Mouse (Mus musculus): ENCODE measurements around the gene Coq8a.
A peak's percentile ranks its signal among the peaks of the same experiment; 100 is the strongest.

Gene Coq8a

GRCm38 (mm10) chr1:180198959-180199714 is at the start of gene Coq8a:
TSS of gene Coq8a (minus strand) at chr1:180199602.
- DNase-seq (ENCODE audit: low spot score) = no peak

DNA sequence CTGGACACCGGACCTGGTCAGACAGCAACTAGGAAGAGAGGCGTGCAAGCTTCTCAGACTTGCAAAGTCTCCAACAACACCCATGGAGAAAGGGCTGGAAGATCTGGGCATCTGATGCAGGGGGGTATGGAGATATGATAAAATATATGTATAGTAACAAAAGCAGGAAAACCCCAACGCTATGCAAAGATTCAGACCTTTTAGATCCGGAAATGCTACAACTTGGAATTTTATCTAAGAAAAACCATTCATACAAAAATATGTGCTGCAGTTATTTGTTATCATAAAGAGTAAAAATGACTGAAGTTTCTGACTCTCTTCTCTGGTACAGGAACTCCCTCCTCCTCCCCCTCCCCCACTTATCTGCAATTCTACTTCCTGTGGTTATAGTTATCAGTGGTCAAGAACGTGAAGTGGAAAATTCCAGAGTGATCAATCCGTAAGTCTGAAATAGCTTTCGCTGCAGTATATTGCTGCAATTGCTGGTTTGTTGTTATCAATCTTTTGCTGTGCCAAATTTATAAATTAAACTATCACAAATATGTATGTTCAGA is 49.3 kb upstream of the Coq8a start:
- DNase-seq (ENCODE audit: low spot score) = no peak

DNA sequence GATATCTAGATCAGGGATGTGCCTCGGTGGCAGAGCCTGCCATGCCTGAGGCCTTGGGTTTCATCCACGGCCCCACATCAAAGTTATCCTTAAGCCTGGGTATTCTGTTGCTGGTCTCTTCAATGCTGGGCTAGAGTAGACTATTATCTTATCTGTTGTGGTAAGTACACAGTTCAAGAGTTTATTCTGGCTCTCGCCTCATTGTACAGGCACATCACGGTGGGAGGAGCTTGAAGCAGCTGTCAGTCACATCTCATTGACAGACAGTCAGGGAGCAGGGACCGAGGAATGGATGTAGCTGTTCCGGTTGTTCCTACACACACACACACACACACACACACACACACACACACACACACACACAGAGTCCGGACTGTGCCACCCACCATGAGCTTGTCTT is 48.5 kb upstream of the Coq8a start:
- no peak for DNase-seq (ENCODE audit: low spot score)

DNA sequence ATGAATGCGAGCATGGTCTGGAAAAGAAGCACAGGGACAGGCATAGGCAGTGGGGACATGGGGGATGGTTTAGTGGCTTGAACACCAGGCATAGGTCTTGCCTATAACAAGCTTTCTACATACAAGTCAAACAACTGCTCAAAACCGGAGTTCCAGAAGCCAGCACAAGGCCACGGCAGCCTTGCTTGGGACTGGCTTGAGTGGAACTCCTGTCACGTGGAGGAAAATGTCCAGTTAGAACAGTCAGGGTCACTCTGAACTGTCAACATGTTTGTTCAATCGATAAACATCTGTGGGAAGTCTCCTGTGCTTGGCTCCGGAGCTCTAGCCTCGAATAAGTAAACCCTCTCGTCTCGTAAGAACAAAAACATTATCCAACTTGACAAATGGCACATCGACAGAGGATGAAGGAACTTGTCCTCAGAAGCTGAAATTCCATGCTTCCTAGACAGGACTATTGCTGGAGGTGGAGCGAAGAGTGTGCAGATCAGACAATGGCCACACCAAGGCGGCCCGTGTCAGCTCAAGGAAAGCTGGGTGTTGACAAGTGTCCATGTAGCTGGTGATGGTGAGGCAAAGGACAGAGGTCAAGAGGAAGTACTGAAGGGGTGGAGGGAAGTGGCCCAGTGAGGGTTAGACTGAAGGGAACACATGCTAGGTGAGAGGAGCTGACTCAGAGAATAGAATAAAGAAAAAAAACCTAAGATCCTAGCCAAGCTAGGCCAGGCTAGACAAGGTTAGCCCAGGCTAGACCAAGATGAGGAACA is 46.5 kb upstream of the Coq8a start:
- DNase-seq (ENCODE audit: low spot score) = no peak

DNA sequence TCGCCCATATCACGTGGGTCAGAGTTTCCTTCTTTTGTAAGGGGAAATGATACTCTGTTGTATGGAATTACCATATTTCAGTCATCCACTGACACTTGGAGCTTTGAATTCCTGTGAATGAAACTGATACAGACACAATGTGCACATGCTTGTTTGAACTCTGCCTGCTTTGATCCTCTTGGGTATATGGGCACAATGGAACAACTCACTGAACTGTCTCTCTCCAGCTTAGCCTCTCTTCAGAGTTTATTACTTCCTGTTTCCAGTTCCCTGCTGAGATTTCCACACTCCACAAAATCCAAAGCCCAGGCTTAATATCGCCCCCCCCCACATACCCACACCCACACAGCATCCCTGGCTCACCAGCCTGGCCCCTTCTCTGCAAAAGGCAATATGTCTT is 32.3 kb upstream of the Coq8a start:
- no peak for DNase-seq (ENCODE audit: low spot score)

GRCm38 (mm10) chr1:180230580-180230979 is 31.2 kb upstream of the Coq8a start:
- no peak for DNase-seq (ENCODE audit: low spot score)

GRCm38 (mm10) chr1:180229906-180230305 is 30.5 kb upstream of the Coq8a start:
- DNase-seq (ENCODE audit: low spot score) = no peak

DNA sequence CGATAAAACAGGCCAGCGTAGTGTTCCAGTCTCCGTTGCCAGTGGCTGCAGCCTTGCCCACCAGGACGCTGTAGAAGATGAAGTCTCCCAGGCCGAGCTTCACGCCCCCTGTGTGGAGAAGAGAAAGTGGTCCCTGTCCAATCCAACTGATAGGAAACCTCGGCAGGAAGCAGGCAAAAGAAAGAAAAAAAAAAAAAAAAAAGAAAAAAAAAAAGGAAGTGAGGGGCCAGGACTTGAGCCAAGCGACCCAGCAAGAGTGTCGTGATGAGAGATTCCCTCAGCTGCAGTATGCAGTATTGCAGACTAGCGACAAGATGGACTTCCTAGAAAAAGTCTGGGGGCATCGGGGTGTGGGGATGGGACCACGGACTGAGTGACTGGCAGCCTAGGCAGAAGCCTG is 29.5 kb upstream of the Coq8a start:
- DNase-seq (ENCODE audit: low spot score) = no peak

GRCm38 (mm10) chr1:180226766-180227165 is 27.4 kb upstream of the Coq8a start:
- no peak for DNase-seq (ENCODE audit: low spot score)

DNA sequence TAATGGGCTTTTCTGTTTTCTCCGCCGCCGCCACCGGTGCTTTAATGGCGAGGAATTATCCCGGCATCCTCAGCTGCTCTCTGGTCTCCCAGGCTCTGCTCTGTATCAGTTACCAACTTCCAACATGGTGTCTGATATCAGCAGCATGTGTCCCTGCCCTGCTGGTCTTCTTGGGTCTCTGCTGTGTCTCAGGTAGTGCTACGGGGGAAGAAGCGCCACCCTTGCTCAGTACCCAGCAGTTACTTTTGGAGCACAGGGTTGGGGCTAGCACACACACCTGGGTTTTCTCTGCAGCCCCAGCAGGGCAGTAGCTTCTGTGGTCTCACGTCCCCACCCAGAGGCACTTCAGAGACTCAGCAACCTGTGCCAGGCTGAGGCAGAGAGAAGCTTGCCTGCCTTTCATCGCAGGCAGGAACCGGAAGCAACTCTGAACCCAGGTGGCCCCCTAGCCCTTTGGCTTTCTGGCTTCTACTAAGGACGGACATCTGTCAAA is 26.9 kb upstream of the Coq8a start:
- peak; percentile 43 for DNase-seq (ENCODE audit: low spot score)

DNA sequence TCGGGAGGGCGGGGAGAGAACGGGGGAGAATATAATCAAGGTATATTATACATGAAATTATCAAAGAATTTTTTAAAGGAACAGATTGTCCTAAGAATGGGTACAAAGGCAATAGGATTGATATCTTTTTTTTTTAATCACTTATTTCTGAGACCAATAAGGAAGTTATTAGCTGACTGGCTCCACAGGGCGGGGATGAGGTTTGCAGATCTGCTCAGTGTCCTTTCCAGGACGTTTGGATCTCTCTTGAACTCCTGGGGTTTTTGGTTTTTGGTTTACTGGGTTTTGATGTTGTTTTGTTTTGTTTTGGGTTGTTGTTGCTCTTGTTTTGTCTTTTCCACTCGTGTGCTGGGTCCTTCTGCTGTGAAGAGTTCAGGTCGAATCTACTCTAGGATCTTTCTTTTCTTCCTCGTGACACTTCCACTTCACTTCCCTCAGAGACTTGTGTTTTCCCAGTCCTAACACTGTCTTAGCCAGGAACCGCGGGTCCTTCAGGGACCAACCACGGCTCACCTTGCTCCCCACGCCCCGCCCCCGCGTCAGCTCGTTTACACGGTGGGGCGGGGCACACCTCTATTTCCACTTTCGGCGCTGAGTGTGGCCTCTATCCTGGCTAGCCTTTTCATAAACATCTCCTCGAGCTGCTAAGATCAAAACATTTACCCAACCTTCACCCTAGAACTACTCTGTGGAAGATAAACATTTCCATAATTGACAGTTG is 26.3 kb upstream of the Coq8a start:
- peak; percentile 73 for DNase-seq (ENCODE audit: low spot score)

DNA sequence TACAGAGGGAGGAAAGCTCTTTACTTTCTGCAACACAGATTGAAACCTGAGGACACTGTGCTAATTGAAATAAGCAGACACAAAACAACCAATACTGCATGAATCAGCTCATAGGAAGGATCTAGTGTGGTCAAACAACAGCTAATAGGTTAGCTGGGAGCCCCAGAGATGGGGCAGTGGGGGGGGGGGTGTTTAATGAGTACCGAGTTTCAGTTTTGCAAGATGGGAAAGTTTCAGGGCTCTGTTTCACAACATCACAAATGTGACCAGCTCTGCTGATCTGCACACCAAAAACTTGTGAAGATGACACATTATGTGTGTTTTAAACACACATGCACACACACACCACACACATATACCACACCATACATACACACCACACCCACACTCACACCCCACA is 22.6 kb upstream of the Coq8a start:
- no peak for DNase-seq (ENCODE audit: low spot score)

GRCm38 (mm10) chr1:180220791-180221542 is 21.6 kb upstream of the Coq8a start:
- no peak for DNase-seq (ENCODE audit: low spot score)

GRCm38 (mm10) chr1:180216541-180217276 is 17.3 kb upstream of the Coq8a start:
- no peak for DNase-seq (ENCODE audit: low spot score)

DNA sequence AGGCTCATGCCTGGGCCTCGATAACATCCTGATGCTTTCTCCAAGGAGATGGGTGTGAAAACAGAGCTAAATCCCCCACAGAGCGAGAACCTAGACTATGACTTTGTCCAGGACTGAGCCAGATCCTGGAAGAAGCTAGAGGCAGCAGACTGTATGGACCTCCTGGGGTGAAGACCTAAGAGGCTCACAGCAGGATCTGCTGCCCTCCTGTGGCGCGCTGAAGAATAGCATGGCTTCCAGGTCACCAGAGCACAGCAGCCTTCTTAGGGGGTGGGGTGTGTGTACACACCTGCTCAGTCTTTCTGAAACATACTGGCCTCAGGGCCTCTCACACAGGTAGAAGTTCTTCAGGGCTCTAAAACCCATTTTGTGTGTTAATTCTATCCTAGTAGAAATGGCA is 15.6 kb upstream of the Coq8a start:
- peak; percentile 84 for DNase-seq (ENCODE audit: low spot score)

DNA sequence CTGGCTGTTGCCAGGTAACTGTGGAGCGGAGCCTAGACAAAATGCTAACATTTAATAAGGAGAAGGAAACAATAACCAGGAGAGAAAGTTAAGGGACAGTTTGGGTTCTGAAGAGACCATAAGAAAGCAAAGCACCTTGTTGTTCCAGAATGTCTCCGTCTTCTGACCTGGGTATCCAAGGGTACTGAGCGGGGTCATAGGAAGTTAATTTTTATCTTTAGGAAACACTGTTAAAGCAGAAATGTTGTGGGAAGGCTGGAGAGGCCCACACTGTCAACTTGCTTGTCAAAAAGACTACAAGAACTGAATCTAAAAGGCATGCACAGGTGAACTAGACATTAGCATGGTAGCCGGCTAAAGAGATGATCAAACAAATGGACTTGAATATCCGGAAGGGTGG is 13.5 kb upstream of the Coq8a start:
- DNase-seq (ENCODE audit: low spot score) = no peak

DNA sequence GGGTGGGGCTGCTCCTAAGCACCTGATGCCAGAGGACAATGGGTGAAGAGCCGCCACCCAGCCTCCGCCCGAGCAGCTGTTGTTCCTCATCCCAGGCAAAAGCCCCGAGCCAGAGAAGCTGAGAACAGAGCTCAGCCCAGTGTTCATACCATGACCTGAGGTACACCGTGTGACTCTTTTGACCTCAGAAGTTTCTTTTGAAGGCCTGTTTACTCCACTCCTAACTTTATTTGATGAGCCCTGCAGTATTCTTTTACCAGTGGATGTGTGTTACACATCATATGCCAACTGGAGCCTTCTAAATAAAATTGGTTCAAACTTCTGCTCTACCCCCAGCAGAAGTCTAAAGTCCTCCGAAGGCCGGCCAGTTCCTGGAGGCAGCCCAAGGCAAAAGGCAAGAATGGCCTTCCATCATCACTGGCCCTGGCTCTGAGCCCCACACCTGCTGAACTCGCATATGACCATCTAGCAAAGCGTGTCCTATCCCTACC is 11.4 kb upstream of the Coq8a start:
- no peak for DNase-seq (ENCODE audit: low spot score)

GRCm38 (mm10) chr1:180210031-180210432 is 10.6 kb upstream of the Coq8a start:
- DNase-seq (ENCODE audit: low spot score) = no peak

DNA sequence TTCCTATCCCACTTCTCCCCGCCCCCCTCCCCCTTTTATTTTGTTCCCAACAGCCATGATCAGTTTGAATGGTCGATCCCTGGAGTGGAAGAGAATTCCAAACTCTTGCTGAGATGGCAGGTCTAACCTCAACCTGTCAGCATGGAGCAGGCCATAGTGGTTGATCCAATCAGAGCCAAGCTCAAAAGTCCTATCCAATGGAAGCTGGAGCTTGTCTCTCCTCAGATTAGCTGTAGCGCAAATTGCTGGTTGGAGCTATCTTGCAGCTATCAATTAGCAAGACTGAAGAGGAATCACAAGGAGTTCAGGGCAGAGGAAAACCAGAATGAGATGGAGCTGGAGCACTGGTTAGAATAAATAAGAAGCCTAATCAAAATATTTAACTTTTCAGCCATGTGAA is 9.0 kb upstream of the Coq8a start:
- no peak for DNase-seq (ENCODE audit: low spot score)

- DNase-seq (ENCODE audit: low spot score) = no peak
These were observed 1.3 kb upstream of the Coq8a start for GRCm38 (mm10) chr1:180200722-180201121.

- no peak for DNase-seq (ENCODE audit: low spot score)
These were observed 281 bp upstream of the Coq8a start for GRCm38 (mm10) chr1:180199715-180200050.

All from embryo, embryonic 10 days (tissue).